Mouse (Mus musculus) frontal cortex, postnatal 10 days (tissue): ENCODE measurements around the gene G6pc.
"Not testable (repeated sequence)": the region's sequence is repeated elsewhere in the genome, so short reads cannot be mapped to it uniquely, and the experiment has no call there.

ENCODE experiments used
- DNase-seq, 2 experiments: peaks; one replicate each; pipeline ENCODE4 v3.0.0; 2022; ENCODE audit warnings: low spot score in 2 of 2, mixed read lengths in 1 of 2

Gene G6pc

DNA sequence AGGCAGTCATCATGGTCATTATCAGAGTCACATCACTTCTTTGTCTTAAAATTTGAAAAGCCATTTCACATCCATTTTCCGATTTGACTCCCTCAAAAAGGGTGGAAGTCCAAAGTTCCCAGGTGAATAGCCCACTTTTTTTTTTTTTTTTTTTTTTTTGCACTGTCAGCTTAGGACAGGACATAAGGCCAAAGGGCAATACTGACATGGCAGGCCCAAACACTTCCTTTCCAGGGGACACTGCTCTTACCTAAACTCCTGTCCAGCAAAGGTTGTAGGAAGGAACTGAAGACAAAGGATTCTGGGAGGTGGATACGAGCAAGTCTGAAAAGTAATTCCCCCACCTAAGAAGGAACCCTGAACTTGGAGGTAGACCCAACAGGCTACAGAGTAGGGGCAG, 11.4 kb upstream of the G6pc start:
- DNase-seq, result no peak

DNA sequence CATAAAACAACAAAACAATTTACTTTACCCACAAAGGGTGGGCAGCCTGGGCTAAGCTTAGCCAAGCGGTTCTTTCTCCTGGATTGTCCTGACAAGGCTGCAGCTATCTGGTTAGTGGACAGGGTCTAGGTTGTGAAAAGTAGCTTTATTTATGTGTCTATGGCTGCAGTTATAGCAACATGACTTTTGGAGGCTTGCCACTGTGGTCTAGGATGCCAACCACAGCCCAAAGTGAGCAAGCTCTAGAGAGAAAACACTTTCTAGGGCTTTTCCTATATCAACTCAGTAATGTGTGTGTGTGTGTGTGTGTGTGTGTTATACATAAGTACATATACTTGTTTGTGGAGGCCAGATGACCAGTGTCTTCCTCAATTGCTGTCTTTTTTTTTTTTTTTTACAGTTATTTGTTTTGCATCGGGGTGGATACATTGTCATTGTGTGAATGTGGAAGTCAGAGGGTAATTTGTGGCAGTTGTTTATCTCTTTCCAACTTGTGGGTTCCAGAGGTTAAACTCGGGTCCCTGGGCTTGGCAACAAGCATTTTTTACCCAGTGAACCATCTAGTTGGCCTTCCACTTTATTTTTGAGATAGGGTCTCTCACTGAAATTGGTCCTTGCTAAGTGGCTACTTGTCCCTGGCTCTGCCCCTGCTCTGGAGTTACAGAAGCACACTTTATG, 9.7 kb upstream of the G6pc start:
- DNase-seq, result no peak

DNA sequence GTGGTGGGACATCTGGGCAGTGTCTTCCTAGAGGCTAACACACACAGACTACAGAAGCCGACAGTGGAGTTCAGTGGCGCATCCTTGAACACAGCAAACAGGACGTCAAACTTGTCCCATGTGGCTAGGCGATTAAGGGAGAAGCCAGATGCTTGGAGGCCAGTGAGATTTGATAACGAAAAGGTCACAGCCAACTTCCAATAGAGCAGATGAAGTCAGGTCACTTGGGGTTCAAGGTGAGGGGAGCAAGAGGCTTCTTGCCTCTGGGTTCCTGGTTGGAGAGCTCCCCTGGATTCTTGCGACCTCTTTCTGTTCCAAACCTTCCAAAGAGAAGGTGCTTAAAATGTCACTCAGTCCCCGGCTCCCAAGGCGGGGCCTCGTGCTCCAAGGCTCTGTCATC, 7.6 kb upstream of the G6pc start:
- DNase-seq, result no peak

DNA sequence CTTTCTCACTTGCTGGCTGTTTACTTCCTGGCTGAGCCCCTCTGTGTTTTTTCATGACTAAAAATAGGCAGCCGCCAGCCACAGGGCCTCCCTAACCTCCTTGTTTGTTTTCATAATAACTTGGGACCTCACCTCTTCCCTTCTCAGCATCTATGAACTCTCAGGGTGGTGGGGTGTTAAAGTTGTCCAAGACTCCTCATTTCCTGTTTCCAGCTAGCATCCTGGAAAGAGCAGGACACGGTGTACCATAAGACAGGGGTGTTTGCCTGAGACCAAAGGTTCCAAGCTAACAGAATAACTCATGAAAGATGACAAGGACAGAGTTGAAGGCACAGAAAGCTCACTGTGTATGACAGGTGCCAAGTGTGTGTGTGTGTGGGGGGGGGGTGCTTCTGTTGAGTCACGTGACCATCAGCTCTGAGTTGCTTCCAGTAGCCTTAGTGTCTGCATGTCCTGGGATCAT, 6.7 kb upstream of the G6pc start:
- no peak for DNase-seq

DNA sequence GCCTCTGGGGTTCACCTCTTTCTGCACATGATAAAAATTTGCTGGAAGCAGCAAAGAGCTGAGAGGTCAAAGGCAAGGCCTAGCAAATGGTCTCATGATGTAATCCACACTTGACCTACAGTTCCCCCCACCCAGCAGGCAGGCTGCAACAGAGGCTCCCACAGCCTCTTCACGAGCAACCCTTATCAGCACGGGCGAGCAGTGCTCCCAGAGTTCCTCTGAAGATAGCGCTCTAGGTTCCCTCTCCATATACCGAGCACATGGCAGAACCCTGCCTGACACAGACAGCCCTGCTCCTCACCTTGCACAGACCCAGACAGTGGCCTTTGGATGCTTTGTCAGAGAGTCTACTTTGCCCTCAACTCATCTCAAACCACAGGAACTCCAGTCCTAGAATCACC, 2.8 kb upstream of the G6pc start:
- no peak for DNase-seq

DNA sequence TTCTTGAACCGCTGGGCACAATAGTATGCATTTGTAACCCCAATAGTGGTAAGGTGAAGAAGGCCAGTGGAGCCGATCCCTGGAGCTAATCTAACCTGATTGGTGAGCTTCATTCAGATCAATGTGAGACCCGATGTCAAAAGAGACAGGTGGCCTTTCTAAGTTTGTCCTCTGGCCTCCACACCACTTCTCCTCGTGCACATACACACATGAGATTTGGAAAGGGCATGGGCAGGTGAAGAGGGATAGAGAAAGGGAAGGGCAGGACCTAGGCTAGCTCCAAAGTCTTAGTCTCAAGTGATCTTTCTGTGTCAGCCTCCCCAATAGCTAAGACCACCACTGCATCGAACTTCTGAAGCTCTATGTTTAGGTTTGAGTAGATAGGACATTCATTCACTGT, 2.8 kb downstream of the G6pc start:
- DNase-seq, result no peak

DNA sequence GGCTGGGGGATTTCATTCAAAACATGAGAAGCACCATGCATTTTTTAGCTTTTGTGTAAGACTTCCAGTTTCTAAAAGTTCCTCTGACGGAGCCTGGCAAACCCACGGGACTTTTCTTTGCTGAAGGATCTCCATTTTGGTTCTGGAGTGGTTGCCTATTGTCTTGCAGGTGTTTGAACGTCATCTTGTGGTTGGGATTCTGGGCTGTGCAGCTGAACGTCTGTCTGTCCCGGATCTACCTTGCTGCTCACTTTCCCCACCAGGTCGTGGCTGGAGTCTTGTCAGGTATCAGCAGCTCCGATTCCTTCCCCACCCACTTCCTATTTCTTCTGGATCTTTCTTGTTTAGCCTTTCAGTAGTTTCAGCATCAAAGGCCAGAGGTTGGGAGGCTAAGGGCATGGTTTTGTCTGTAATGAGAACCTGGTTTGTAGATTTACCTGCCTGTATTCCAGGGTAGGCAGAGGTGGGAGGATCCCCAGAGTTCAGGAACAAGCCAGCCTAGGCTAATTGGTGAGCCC, 7.1 kb downstream of the G6pc start:
- DNase-seq, result no peak

DNA sequence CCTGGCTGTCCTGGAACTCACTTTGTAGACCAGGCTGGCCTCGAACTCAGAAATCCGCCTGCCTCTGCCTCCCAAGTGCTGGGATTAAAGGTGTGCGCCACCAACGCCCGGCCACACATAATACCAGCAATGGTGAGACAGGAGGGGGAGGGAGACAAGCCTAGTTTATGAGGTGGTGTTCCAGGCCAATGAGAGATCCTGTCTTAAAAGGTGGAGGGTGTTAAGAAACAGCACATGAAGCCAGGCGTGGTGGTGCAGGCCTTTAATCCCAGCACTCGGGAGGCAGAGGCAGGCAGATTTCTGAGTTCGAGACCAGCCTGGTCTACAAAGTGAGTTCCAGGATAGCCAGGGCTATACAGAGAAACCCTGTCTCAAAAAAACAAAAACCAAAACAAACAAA, 10.8 kb downstream of the G6pc start:
- DNase-seq, result not testable (repeated sequence)

DNA sequence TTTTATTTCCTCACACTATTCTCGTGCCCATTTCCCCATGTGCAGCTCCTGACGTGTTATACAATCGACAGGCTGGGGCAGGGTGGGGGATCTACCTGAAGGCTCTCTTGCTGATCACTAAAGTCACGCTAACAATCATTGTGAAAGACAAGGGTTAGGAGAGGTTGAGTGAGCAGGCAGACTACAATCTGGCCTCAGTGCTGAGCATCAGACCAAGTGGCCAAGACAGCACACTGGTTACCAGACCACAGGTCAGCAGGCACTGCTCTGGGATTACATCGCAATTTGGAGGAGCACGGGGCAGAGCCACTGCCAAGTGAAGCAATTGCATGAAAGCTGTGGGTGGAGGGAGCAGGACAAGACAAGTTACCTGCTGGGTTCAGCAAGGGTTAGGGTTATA, 11.6 kb downstream of the G6pc start:
- no peak for DNase-seq

DNA sequence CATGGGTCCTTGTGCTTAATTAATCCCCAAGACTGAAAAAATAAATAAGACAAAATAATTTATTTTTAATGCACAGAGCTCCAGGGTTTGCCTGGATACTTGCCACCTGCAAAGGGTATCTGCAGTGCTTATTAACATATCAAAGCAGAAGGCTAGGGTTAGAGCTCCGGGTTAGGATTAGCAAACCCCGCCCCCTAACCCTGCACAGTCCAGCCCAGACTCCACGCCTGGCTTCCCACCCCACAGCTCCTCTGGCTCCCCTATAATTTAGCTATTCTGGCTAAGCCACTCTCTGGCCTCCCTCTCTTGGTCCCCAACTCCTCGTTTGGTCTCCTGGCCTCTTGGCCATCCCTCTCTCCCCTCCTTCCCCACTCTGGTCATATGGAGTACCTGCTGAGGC, 14.5 kb downstream of the G6pc start:
- DNase-seq, result no peak

DNA sequence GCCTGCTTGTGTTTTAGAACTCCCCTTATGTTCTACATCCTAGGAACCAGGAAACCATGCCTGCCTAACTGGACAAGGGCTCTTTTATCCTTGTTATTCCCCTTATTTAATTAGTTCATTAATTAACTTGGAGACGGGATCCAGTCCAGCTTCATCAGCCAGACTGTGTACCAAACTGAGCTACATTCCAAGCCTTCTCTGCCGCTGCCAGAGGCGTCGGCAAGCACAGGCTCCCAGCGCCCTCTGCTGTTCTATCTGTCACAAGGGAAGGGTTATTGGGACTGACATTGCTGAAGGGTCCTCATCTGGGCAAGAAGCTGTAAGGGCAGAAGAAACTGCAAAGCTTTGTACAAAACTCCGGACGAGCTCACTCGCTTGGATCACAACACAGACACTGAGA, 27.7 kb downstream of the G6pc start:
- DNase-seq, result peak; percentile 40 to 69

DNA sequence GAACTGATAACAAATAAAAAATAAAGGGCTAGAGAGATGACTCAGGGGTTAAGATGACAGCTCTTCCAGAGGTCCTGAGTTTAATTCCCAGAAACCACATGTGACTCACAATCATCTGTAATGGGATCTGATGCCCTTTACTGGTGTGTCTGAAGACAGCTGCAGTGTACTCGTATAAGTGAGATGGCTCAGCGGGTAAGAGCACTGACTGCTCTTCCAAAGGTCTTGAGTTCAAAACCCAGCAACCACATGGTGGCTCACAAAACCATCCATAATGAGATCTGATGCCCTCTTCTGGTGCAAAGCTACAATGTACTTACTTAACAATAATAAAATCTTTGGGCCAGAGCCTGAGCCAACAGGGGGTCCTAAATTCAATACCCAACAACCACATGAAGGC, 47.9 kb downstream of the G6pc start:
- DNase-seq, result no peak

DNA sequence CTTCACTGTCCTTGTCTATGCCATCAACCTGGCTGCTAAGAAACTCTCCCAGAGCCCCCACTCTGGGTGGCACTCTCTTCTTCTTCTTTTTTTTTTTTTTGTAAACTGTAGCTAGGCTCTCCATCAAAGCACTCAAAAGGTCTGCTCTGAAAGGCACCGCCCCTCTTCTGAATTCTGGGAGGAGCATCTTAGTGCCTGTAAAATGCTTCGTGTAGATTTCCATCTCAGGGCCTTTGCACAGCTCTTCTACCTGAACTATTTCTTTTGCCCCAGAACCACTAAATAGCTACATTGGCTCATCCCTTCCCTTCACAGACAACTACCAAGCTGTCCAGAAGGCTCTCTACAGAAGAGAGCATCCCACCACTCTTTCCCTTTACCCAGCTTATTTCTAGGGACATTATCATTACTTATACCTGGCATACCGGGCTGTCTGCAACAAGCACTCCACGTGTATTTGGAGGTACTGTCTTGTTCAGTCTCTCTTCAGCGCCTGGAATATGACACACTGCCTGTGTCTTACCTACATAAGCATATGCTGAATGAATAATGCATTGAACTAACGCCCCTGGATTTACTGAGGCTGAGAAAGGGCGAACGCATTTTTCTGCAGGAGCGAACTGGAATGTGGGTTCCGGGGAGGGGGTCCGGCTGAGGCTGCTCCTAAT, 49.2 kb downstream of the G6pc start:
- DNase-seq, result no peak

DNA sequence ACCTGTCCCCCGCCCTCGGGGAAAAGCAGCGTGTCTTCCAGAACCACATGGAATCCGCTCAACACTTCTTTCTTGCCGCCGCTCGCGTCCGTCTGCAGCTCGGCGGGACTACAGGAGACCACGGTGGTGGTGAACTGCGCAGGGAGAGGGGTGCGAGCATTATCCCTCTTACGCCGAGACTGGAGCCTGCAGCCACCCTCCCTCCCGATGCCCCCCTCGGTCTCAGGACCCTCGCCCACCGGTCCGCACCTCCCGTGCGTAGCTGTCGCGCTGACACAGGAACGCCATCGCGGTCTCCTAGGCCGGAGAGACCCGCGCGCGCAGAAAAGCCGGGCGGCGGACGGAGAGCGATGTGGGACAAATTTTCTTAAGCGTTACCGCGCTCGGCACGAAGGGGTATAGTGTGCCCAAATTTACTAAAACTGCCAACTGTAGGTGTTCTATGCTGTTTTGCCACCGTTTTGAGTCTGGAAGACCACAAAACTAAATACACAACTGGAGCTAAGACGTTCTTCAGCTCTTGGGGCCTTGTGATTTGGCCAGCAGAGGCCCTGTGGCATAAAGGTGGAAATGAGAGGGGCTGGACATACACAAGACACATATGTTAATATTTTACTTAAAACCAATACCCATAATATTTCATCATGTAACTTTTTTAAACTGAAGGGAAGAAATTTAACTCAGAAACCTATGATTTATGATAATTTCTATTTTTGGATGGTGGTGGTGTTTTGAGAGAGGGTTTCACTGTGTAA, 49.9 kb downstream of the G6pc start, which contains the start of gene Aarsd1:
Gene Aarsd1, minus strand, starts transcription at position 515 of the 755 bp plus-strand sequence.
- peak; percentile 71 to 86 for DNase-seq

DNA sequence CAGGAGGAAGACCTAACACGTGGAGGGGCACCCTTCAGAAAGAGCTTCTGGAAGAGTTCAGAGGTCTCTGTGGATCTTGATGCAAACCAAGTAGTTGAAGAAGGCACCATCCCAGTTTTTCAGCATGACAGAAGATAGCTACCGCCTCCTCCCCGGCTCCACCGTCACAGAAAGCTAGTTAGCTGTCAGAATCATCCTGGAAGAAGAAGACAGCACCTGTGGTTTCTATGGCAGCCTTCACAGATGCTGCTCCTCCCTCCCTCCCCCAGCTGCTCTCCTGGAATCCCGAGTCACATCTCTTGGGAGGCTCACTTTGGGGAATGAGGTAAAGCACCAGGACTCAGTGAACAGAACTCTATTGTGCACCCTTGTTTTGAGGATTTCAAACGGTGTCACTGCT, 51.6 kb downstream of the G6pc start:
- peak; percentile 32 to 55 for DNase-seq

DNA sequence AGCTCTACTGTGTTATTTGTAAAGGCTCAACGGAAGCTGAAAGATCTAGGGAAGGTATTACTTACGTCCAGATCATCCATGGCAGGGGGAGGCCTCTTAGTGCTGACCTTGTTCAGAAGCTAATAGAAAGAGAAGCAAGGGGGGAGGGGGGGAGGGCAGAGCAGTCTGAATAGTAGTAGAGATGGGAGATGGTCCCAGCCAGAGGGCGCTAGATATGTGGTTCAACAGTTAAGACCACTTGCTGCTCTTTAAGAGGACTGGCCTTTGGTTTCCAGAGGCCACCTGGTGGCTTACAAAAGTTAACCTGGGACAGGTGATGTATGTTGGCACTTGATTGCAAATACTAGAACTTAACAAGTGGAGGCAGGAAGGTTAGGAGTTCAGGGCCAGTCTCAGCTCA, 52.2 kb downstream of the G6pc start:
- DNase-seq, result no peak

DNA sequence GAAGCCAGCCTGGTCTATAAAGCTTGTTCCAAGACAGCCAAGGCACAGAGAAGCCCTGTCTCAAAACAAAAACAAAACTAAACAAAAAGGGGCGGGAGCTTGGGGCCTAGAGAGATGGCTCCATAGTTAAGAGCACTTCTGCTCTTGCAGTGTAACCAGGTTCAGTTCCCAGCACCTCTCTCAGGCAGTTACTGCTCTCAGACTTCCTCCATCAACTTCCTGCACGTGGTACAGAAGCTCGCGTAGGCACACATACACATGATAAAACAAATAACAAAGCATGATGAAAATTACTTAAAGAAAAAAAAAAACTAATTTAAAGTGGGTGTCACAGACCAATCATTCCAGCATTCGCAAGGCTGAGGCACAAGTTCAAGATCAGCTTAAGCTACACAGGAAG, 52.8 kb downstream of the G6pc start:
- DNase-seq, result no peak

DNA sequence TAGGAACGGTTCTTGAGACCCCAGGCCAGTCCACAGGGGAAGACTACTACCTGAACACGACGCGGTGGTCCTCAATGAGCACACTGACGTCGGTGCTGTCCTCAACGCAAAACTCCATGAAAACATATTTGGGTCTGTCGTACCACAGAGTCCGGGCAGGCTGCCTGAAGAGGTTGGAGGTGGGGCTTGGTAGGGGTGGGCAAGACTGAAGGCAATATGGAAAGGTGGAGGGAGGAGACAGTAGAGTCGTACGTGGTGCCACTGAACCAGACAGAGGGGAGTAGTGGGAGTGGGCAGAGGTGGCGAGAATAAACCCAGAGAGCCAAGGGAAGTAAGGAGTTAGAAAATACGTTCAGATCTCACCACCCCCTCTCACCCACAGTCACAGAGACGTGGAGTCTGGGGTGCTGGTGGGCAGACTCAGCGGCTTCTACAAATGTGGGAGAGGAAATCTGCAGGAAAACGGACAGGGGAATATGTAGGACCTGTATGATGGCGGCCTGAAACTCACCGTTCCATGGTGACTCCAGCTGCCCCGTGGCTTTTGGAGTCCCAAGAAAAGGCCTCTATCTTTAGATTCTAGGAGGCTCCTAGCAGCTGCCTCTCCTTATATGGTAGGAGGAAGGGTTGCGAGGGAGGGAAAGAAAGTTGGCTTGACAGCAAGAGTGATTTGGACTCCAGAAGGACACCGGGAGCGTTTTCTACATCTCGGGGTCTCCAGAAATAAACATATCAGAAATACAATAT, 56.9 kb downstream of the G6pc start, which contains the start of gene Gm27029:
Gene Gm27029, minus strand, starts transcription at position 692 of the 747 bp plus-strand sequence.
- peak in 1 of 2 experiments; percentile 24 for DNase-seq

DNA sequence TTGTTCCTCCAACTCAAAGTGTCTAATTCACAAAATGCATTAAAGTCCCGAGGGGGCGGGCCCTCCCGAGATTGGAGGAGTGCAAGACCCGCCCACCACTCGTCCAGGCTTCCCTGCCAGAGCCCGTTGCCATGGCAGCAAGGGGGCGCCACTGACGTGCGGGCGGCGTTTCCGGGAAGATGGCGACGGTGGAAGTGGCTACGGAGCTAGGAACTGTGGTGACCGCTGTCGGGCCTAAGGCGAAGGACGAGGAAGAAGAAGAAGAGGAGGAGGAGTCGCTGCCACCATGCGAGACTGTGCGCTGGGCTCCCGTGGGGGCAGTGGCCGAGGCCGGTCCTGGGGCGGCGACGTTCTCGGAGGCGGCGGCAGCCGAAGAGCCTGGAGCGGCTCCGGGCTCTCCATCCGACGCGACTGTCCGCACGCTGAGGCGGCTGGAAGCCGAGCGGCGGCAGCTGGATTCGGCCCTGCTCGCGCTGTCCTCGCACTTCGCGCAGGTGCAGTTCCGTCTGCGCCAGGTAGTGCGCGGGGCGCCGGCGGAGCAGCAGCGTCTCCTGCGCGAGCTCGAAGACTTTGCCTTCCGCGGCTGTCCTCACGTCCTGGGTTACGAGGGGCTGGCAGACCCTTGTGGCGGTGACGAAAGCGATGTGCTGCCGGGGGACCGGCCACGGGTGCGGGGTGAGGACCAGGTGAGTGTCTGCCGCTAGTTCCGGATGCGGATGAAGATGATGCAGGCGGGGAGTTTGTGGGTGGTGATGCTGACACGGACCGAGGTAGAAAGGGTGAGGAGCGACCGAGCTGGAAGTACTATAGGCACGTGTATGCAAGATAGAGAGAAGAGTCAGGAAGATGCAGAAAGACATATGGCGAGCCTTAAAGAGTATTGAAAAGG, 57.8 kb downstream of the G6pc start, which contains the start of the genes Rundc1 and Ptges3l:
Gene Rundc1, plus strand, starts transcription at position 161 of the 889 bp plus-strand sequence.
Gene Ptges3l, minus strand, starts transcription at position 409 of the 889 bp plus-strand sequence.
- DNase-seq, result peak; percentile 94 to 98

DNA sequence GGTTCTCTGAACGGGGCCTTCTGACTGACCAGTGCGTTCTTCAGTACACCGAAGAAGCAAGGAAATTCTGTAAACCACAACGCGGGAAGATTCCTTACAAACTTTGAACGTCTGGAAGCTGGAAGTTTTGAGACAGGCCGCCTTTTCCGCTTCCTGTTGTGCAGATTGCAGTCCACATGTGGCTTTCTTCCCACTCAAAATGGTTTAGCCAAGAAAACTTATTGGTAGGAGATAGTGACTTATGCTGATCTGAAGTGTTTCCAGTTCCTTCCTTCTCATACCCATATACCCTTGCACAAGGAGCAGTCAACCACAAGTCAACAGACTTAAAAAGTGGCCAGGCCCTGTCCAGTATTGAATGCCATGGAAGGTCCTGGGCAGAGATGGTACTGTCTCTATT, 58.8 kb downstream of the G6pc start:
- DNase-seq, result no peak
